Mouse (Mus musculus) thymus, adult 2 months (tissue): Measurements from ENCODE around the gene Edn3.

Experiments
- CTCF ChIP-seq: fragments of 200-500 bp; IDR thresholded peaks from 2 replicates; pipeline ENCODE4 v1.5.1; 2012; ENCODE audit warnings: mild to moderate bottlenecking, control low read depth, low read length, moderate library complexity, borderline replicate concordance; ENCODE audit not compliant: control insufficient read depth, poor library complexity, insufficient read depth; ENCODE audit errors: extremely low read depth
- POLR2A ChIP-seq: fragments of 200-500 bp; IDR thresholded peaks from 2 replicates; pipeline ENCODE4 v1.6.1; 2012; ENCODE audit warnings: mild to moderate bottlenecking, low read length, control low read depth, moderate library complexity; ENCODE audit not compliant: control insufficient read depth, poor library complexity, insufficient read depth; ENCODE audit errors: extremely low read depth

DNA sequence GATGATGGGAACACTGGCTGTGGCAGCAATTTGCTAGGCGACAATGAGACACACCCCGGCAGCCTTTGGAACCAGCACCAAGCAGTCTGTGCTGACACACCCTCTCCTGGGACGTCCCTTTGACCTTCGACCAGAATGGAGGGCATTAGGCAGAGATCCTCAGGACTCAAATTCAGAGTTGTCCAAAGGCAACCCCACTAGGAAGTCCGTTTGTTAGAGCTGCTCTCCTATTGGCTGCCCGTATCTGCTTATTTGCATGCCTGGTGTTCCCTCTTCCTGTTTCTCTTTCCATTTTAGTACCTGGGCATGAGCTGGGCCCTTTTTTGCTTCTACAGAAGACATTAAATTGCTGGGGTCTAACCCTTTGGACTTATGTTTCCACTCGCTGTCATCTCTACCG, 12.0 kb upstream of the Edn3 start:
- no peak for TF ChIP-seq CTCF
- no peak for TF ChIP-seq POLR2A
